Mouse (Mus musculus) left cerebral cortex, postnatal 4 days (tissue): ENCODE results near the gene Rph3al. TPM values are rescaled to one million over a fixed set of nuclear protein-coding genes. Genes with fewer than 3 reads are reported as not detected.

Source experiments
- DNase-seq: peaks from one replicate; pipeline ENCODE4 v3.0.0-alpha.2; 2022
- intact Hi-C: fragments of 180-260 bp; cut with DNase I; formaldehyde crosslinking; loops from one replicate; pipeline ENCODE4 v1.15.1; 2025
- total RNA-seq, 2 experiments: library from RNA; stranded (reverse); gene quantifications; 2 replicates each; pipeline ENCODE4 v1.2.3; 2021

The Rph3al gene
- total RNA-seq, 2 experiments from 2014 or later: 2.9 to 4.3 TPM

- DNase-seq: peak; percentile 43
- intact Hi-C loops: no loop called here
Measured at GRCm38 (mm10) chr11:75865859-75866258, 72.4 kb downstream of the Rph3al start.

DNA sequence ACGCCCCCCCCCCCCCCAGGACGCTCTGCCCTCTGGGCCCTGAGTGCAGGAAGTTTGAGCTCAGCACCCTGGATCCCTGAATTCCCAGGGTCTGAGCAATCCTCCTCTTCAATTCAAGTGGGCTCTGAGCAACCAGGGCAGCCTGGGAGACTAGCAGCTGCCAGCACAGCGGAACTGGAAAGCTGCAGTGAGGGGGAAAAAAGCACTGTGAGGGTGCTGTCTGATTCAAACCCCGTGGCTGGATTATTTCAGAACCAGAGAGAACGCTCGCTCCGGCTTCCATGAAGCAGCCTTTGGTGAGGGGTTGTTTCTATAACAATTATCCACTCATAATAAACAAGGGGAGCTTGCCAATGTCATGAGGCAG, 73.0 kb downstream of the Rph3al start:
- DNase-seq: no peak
- intact Hi-C loops: no loop called here

DNA sequence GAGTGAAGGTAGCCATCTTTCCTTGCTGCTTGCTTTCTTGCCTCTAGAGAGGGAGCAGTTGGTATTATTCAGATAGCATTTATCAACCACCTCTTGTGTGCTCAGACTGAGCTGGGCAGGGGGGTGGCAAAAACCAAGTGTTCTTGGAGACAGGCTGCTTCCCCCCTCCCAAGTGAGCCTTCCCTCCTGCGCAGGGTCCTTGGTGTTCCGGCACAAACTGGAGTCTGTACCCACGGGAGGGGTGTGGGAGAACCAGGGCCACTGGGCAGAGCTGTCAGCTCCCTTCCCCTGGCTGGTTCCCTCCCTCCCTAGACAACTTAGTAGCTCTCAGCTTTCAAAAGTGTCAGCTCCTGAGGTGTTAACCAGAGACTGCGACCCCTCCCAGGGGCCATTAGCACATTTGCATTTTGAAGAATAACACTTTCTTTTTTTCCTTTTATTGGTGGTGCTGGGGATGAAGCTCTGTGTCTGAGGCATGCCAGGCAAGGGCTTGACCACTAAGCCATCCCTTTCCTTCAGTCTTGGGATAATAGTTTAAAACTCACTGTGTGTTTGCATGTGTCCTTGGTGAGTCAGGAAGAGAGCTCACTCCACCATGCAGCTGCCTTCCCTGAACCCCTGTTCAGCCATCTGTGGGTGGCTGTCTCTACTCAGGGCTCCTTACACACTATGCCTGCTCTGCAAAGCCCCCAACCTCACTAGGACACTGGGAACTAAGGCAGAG, 73.5 kb downstream of the Rph3al start:
- intact Hi-C loops: no loop called here
- DNase-seq: no peak

GRCm38 (mm10) chr11:75862466-75862865, 75.8 kb downstream of the Rph3al start:
- intact Hi-C loops: no loop called here
- peak; percentile 32 for DNase-seq

- intact Hi-C loops: no loop called here
- DNase-seq: no peak
Measured at GRCm38 (mm10) chr11:75861653-75862052, 76.6 kb downstream of the Rph3al start.

DNA sequence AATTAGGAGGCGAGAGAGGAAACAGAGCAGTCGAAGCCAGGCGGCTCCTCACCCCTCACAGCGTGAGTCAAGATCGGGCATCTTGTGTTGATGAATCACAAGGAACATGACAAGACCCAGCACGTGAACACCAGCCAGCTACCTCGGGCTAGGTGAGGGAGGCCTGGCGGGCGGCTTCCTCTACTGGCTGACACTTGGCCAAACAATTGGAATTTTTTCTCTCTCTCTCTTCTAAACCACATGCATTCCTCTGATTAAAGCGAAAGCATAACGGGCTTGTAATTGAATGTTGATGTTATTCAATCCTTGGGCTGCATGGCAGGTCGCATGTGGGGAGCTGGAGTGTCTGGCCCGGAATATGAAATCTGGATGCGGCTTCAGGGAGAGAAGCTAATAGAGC, 77.0 kb downstream of the Rph3al start:
- no peak for DNase-seq
- intact Hi-C loops: no loop called here

GRCm38 (mm10) chr11:75859460-75859859, 78.8 kb downstream of the Rph3al start:
- intact Hi-C loops: no loop called here
- DNase-seq: no peak

DNA sequence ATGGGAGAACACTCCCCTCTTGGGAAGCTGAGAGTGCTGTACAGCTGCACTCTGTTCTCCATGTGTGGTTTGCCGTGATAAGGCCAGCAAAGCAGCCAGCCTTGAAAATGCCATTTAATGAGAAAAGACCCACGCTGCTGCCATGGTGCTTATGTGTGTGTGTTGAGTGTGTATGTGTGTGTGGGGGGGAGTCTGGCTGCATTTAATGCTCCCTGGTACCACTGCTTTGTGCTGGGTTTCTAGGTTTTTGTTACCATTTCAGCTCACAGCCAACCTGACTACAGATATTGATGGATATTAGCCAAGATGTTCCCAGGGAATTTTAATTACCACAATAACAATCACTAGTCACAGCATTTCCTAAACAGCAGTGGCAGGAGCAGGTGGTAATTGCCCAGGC, 79.3 kb downstream of the Rph3al start:
- intact Hi-C loops: no loop called here
- no peak for DNase-seq

GRCm38 (mm10) chr11:75857781-75858180, 80.4 kb downstream of the Rph3al start:
- DNase-seq: no peak
- intact Hi-C loops: no loop called here

- DNase-seq: no peak
- intact Hi-C loops: no loop called here
Measured at GRCm38 (mm10) chr11:75854327-75854726, 83.9 kb downstream of the Rph3al start.

- no peak for DNase-seq
- intact Hi-C loops: no loop called here
Measured at GRCm38 (mm10) chr11:75853067-75853636, 85.1 kb downstream of the Rph3al start.

- peak; percentile 42 for DNase-seq
- intact Hi-C loops: no loop called here
Measured at GRCm38 (mm10) chr11:75852485-75852884, 85.7 kb downstream of the Rph3al start.

GRCm38 (mm10) chr11:75849552-75849951, 88.7 kb downstream of the Rph3al start:
- DNase-seq: no peak
- intact Hi-C loops: no loop called here

- intact Hi-C loops: no loop called here
- DNase-seq: no peak
Measured at GRCm38 (mm10) chr11:75846589-75846988, 91.6 kb downstream of the Rph3al start.

- no peak for DNase-seq
Measured at GRCm38 (mm10) chr11:75845675-75846074, 92.6 kb downstream of the Rph3al start.

DNA sequence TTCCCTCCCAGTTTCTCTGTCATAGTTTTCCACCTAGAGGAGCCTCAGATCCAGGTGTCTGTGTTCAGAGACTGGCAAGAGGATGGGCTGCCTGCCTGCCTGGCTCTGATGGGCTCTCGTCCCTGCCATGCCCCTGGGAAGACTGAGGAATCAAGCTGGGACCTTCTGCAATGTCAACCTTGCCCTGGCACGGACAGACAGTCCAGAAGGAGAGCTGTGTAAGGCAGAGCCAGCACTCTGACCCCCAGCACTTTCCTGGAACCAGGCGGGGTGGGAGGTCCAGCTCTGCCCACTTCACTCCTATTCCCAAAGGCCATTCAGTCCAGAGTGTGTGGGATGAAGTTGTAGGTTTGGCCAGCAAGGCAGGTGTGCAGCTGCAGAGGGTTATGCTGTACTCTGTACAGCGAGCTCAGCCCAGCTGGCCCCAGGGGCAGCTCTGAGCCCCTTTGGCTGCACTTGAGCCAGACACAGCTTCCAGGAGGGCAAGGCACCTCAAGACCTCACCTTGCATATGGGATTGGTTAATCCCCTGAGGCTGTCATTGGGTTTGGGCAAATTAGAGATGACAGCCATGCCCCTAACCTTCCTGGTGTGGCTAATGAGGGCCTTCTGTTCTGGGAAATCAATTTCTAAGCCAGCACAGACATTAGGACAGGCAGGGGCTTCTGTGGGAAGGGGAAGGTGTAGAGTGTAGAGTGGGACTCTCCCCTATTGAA, 95.2 kb downstream of the Rph3al start:
- intact Hi-C loops: no loop called here
- DNase-seq: peak; percentile 62

More at GRCm38 (mm10) chr11:75845675-75846074, 92.6 kb downstream of the Rph3al start:
- intact Hi-C loops: no loop called here

DNA sequence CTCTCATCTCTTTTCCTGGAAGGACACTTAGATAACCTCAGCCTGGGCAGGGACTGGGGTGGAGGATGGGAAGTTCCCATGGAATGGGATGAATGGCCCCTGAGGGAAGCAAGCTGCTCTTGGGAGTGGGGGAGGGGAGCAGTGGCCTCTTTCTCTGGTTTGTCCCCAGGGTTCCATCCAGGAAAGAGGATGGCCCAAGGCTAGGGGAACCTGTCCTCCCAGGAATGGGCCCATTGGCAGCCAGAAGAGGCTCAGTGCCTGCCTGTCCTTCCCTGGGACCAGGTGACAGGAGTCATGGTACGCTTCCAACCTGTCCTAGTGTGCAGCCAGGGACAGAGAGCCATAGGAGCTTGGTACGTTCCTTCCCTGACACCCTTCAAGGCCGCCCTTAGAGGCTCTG, 96.7 kb downstream of the Rph3al start:
- intact Hi-C loops: no loop called here
- no peak for DNase-seq

- intact Hi-C loops: no loop called here
- no peak for DNase-seq
Measured at GRCm38 (mm10) chr11:75839536-75840430, 98.4 kb downstream of the Rph3al start.

DNA sequence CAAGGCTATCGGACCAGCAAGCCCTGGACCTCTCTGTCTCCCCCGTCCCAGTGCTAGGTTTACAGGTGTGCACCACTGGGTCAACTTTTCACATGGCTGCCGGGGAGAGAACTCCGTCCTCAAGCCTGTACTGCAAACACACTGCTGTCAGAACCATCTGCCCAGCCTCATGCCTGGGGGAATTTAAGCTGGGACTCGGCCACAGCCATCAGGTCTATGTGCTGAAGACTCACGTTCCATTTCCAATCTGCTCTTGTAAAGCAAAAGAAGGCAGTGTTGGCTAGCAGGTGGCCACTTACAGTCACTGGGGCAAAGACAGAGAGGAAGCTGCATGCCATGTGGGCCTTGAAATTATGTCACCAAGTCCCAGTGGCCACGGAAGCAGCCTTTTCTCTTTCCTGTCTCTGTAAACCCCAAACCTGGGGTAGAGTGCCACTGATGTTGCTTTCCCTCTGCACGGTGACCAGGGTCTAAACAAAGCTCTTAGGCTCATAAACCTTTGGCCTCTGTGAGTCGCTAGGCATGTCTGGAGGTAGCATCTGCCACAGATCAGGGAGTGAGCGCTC, 99.3 kb downstream of the Rph3al start:
- intact Hi-C loops: no loop called here
- peak; percentile 36 for DNase-seq

- intact Hi-C loops: no loop called here
Measured at GRCm38 (mm10) chr11:75836240-75836610, 102.0 kb downstream of the Rph3al start.

More at GRCm38 (mm10) chr11:75836240-75836610, 102.0 kb downstream of the Rph3al start:
- no peak for DNase-seq
